Mouse (Mus musculus) MEL (cell line): ENCODE data around the gene Rapgef2. TPM values are rescaled to one million over a fixed set of nuclear protein-coding genes. Genes with fewer than 3 reads are reported as not detected.

Experiments
- DNase-seq: peaks from one replicate; pipeline ENCODE4 v3.0.0; 2011; ENCODE audit warnings: low read depth, low spot score
- H3K27ac ChIP-seq: 2 replicates; pipeline ENCODE4 v1.5.1; 2012; ENCODE audit warnings: low read depth, mild to moderate bottlenecking, control low read depth, low read length, moderate library complexity; ENCODE audit not compliant: control insufficient read depth
- H3K27me3 ChIP-seq, 2 experiments: fragments of 150-350 bp in 1 of 2; sonication (generic) in 1 of 2; 2 replicates each; pipeline ENCODE4 v1.6.1; 2012; ENCODE audit warnings: low read length in 2 of 2, mild to moderate bottlenecking in 2 of 2, improper control_type of control experiment in 1 of 2, moderate library complexity in 1 of 2; ENCODE audit not compliant: insufficient read depth in 2 of 2, control insufficient read depth in 1 of 2
- H3K36me3 ChIP-seq, 2 experiments: 2 replicates each; pipeline ENCODE4 v1.6.1; 2012 to 2014; ENCODE audit warnings: low read length in 2 of 2, improper control_type of control experiment in 1 of 2, inconsistent platforms in 1 of 2, mild to moderate bottlenecking in 1 of 2; ENCODE audit not compliant: insufficient read depth in 2 of 2, control insufficient read depth in 1 of 2
- H3K4me1 ChIP-seq, 2 experiments: fragments of 150-350 bp in 1 of 2; sonication (generic) in 1 of 2; 2 replicates each; pipeline ENCODE4 v1.6.1; 2012; ENCODE audit warnings: low read length in 2 of 2, improper control_type of control experiment in 1 of 2, mild to moderate bottlenecking in 1 of 2; ENCODE audit not compliant: insufficient read depth in 2 of 2, control insufficient read depth in 1 of 2
- H3K4me3 ChIP-seq, 2 experiments: fragments of 150-350 bp in 1 of 2; sonication (generic) in 1 of 2; 2 replicates each; pipeline ENCODE4 v1.5.1; 2012; ENCODE audit warnings: low read depth in 2 of 2, low read length in 2 of 2, mild to moderate bottlenecking in 2 of 2, moderate library complexity in 2 of 2, control low read depth in 1 of 2, improper control_type of control experiment in 1 of 2; ENCODE audit not compliant: control insufficient read depth in 1 of 2, insufficient read depth in 1 of 2
- H3K79me2 ChIP-seq: 2 replicates; pipeline ENCODE4 v1.6.1; 2012; ENCODE audit warnings: mild to moderate bottlenecking, low read length, moderate library complexity; ENCODE audit not compliant: control insufficient read depth, poor library complexity, insufficient read depth
- H3K9ac ChIP-seq: 2 replicates; pipeline ENCODE4 v1.6.1; 2012; ENCODE audit warnings: low read depth, mild to moderate bottlenecking, control low read depth, low read length, moderate library complexity; ENCODE audit not compliant: control insufficient read depth, poor library complexity, severe bottlenecking
- H3K9me3 ChIP-seq: fragments of 150-350 bp; sonication (generic); replicated peaks from 2 replicates; pipeline ENCODE4 v1.6.1; 2012; ENCODE audit warnings: mild to moderate bottlenecking, low read length, improper control_type of control experiment, moderate library complexity; ENCODE audit not compliant: insufficient read depth
- BHLHE40 ChIP-seq: IDR thresholded peaks from 2 replicates; pipeline ENCODE4 v1.6.1; 2012; ENCODE audit warnings: low read depth, mild to moderate bottlenecking, inconsistent platforms, low read length, improper control_type of control experiment, borderline replicate concordance
- ETS1 ChIP-seq: IDR thresholded peaks from 2 replicates; pipeline ENCODE4 v1.6.1; 2012; ENCODE audit warnings: low read depth, mild to moderate bottlenecking, inconsistent platforms, low read length, improper control_type of control experiment, moderate library complexity
- KAT2A ChIP-seq: conservative IDR thresholded peaks from 2 replicates; pipeline ENCODE4 v1.6.1; 2012; ENCODE audit warnings: low read depth, low read length, improper control_type of control experiment, inconsistent platforms
- MAFK ChIP-seq: IDR thresholded peaks from 2 replicates; pipeline ENCODE4 v1.6.1; 2011; ENCODE audit warnings: low read depth, mild to moderate bottlenecking, low read length, improper control_type of control experiment, borderline replicate concordance
- MAZ ChIP-seq: IDR thresholded peaks from 2 replicates; pipeline ENCODE4 v1.6.1; 2012; ENCODE audit warnings: low read depth, mild to moderate bottlenecking, inconsistent platforms, low read length, improper control_type of control experiment
- MEF2A ChIP-seq: IDR thresholded peaks from 2 replicates; pipeline ENCODE4 v1.6.1; 2014; ENCODE audit warnings: low read depth, mild to moderate bottlenecking, inconsistent platforms, low read length, improper control_type of control experiment; ENCODE audit not compliant: poor library complexity, insufficient replicate concordance, severe bottlenecking; ENCODE audit errors: extremely low read depth
- MYB ChIP-seq: IDR thresholded peaks from 2 replicates; pipeline ENCODE4 v1.6.1; 2011; ENCODE audit warnings: mild to moderate bottlenecking, low read depth, low read length, improper control_type of control experiment
- NELFE ChIP-seq: IDR thresholded peaks from 2 replicates; pipeline ENCODE4 v1.6.1; 2011; ENCODE audit warnings: low read depth, low read length, improper control_type of control experiment
- POLR2A ChIP-seq, 2 experiments: IDR thresholded peaks; 2 replicates each; pipeline ENCODE4 v1.6.1; 2011 to 2012; ENCODE audit warnings: low read length in 2 of 2, mild to moderate bottlenecking in 2 of 2, control low read depth in 1 of 2, improper control_type of control experiment in 1 of 2, low read depth in 1 of 2, moderate library complexity in 1 of 2; ENCODE audit not compliant: control insufficient read depth in 1 of 2, insufficient read depth in 1 of 2, poor library complexity in 1 of 2
- POLR2AphosphoS5 ChIP-seq: IDR thresholded peaks from 2 replicates; pipeline ENCODE4 v1.6.1; 2012; ENCODE audit warnings: low read depth, borderline replicate concordance, mild to moderate bottlenecking, inconsistent platforms, low read length, moderate library complexity, mixed read lengths
- RAD21 ChIP-seq: IDR thresholded peaks from 2 replicates; pipeline ENCODE4 v1.6.1; 2011; ENCODE audit warnings: mild to moderate bottlenecking, low read depth, low read length, improper control_type of control experiment
- SIN3A ChIP-seq: IDR thresholded peaks from 2 replicates; pipeline ENCODE4 v1.6.1; 2012; ENCODE audit warnings: low read length, improper control_type of control experiment, inconsistent platforms
- SMC3 ChIP-seq: IDR thresholded peaks from 2 replicates; pipeline ENCODE4 v1.6.1; 2011; ENCODE audit warnings: low read depth, low read length, improper control_type of control experiment
- TBP ChIP-seq: IDR thresholded peaks from 2 replicates; pipeline ENCODE4 v1.8.0; 2011; ENCODE audit warnings: low read depth, low read length, improper control_type of control experiment
- UBTF ChIP-seq: IDR thresholded peaks from 2 replicates; pipeline ENCODE4 v1.6.1; 2012; ENCODE audit warnings: low read depth, mild to moderate bottlenecking, inconsistent platforms, low read length, improper control_type of control experiment, moderate library complexity, borderline replicate concordance; ENCODE audit not compliant: insufficient read depth
- USF1 ChIP-seq: IDR thresholded peaks from 2 replicates; pipeline ENCODE4 v1.6.1; 2014; ENCODE audit warnings: low read depth, mild to moderate bottlenecking, inconsistent platforms, low read length, improper control_type of control experiment, moderate library complexity
- ZC3H11A ChIP-seq: IDR thresholded peaks from 2 replicates; pipeline ENCODE4 v1.6.1; 2012; ENCODE audit warnings: low read depth, mild to moderate bottlenecking, inconsistent platforms, low read length, improper control_type of control experiment
- ZKSCAN1 ChIP-seq: IDR thresholded peaks from 2 replicates; pipeline ENCODE4 v1.6.1; 2012; ENCODE audit warnings: low read depth, mild to moderate bottlenecking, inconsistent platforms, low read length, improper control_type of control experiment, moderate library complexity
- ZMIZ1 ChIP-seq: IDR thresholded peaks from 2 replicates; pipeline ENCODE4 v1.6.1; 2012; ENCODE audit warnings: low read depth, mild to moderate bottlenecking, inconsistent platforms, low read length, improper control_type of control experiment, moderate library complexity
- polyA plus RNA-seq, 2 experiments: library from polyadenylated mRNA; stranded (reverse) in 1 of 2; unstranded in 1 of 2; fragments of >175 nt in 1 of 2; fragments of >200 nt in 1 of 2; gene quantifications; 2 replicates each; pipeline versions ENCODE4 v1.2.1 to v1.2.4; 2012; ENCODE audit warnings: low replicate concordance in 2 of 2, low read depth in 1 of 2; ENCODE audit not compliant: insufficient read length in 2 of 2, insufficient read depth in 1 of 2, missing spikeins in 1 of 2
- total RNA-seq: library from RNA; depleted of rRNA; stranded (reverse); fragments of 300-350 nt; gene quantifications from 2 replicates; pipeline ENCODE4 v1.2.3, GENCODE M21; 2012

The Rapgef2 gene
- total and polyA plus RNA-seq, 3 experiments, result 4.2 to 4.6 TPM; not detected in 1

GRCm38 (mm10) chr3:79296049-79296448 is 9.7 kb upstream of the Rapgef2 start:
- no peak overlapping the region for H3K4me3 ChIP-seq
- no peaks in the 10 kb centered on the region for H3K4me1 ChIP-seq
- no peaks in the 10 kb centered on the region for H3K36me3 ChIP-seq
- DNase-seq, result no peak
- H3K27me3 ChIP-seq, result peaks cover 0 to 2% of the 10 kb centered on the region in 2 experiments; a peak in 1 of 4 replicates
- TF ChIP-seq MAZ, result no peak
- TF ChIP-seq USF1, result no peak
- TF ChIP-seq RAD21, result no peak
- TF ChIP-seq SIN3A, result no peak
- no peak for TF ChIP-seq BHLHE40
- TF ChIP-seq MEF2A, result no peak
- no peak for TF ChIP-seq POLR2AphosphoS5
- H3K9ac ChIP-seq, result no peak overlapping the region
- H3K27ac ChIP-seq, result no peak overlapping the region
- no peaks in the 10 kb centered on the region for H3K79me2 ChIP-seq
- H3K9me3 ChIP-seq, result no peaks in the 10 kb centered on the region

- H3K27me3 ChIP-seq, result peaks cover 0 to 3% of the 10 kb centered on the region in 2 experiments; a peak in 1 of 4 replicates
- TF ChIP-seq ZKSCAN1 (no peak), UBTF (no peak), NELFE (no peak), MYB (no peak), KAT2A (no peak), ZMIZ1 (no peak), ZC3H11A (no peak), POLR2A (IDR thresholded peaks at IDR 0.05; ENCODE audit: control insufficient read depth in 1 of 2, insufficient read depth in 1 of 2, low read depth in 1 of 2, low read length in 2 of 2, poor library complexity in 1 of 2) (no peak)
- TF ChIP-seq, all 39 proteins: peak for 0
- H3K4me3 ChIP-seq, result no peak overlapping the region
Observed at GRCm38 (mm10) chr3:79294701-79295100, 8.4 kb upstream of the Rapgef2 start.

GRCm38 (mm10) chr3:79293023-79293422 is 6.7 kb upstream of the Rapgef2 start:
- Histone ChIP-seq H3K4me1 (peaks cover 0 to 11% of the 10 kb centered on the region in 2 experiments; a peak in 3 of 4 replicates), H3K27me3 (peaks cover 0 to 3% of the 10 kb centered on the region in 2 experiments; a peak in 1 of 4 replicates), H3K79me2 (no peaks in the 10 kb centered on the region), H3K27ac (no peak overlapping the region), H3K9ac (no peak overlapping the region), H3K36me3 (peaks cover 0 to 16% of the 10 kb centered on the region in 2 experiments; a peak in 2 of 4 replicates), H3K4me3 (no peak overlapping the region), H3K9me3 (no peaks in the 10 kb centered on the region)
- no peak for DNase-seq
- no peak for TF ChIP-seq SMC3
- no peak for TF ChIP-seq TBP
- no peak for TF ChIP-seq ETS1
- TF ChIP-seq KAT2A, result no peak
- no peak for TF ChIP-seq SIN3A
- no peak for TF ChIP-seq MAFK
- no peak for TF ChIP-seq ZMIZ1

More at GRCm38 (mm10) chr3:79294701-79295100, 8.4 kb upstream of the Rapgef2 start:
- H3K79me2 ChIP-seq, result no peaks in the 10 kb centered on the region
- no peak for DNase-seq
- H3K4me1 ChIP-seq, result peaks cover 0 to 6% of the 10 kb centered on the region in 2 experiments; a peak in 3 of 4 replicates
- peaks cover 0 to 6% of the 10 kb centered on the region in 2 experiments; a peak in 2 of 4 replicates for H3K36me3 ChIP-seq
- no peak overlapping the region for H3K9ac ChIP-seq
- no peak overlapping the region for H3K27ac ChIP-seq
- no peaks in the 10 kb centered on the region for H3K9me3 ChIP-seq
